Mouse (Mus musculus) stomach, embryonic 16.5 days (tissue): ENCODE results near the gene Inhbc. TPM values are rescaled to one million over a fixed set of nuclear protein-coding genes. Genes with fewer than 3 reads are reported as not detected.
A peak's percentile ranks its signal among the peaks of the same experiment; 100 is the strongest.

Experiments used
- ATAC-seq: fragments of 200-750 bp; cut with Nextera tagmentation; 2 replicates; pipeline ENCODE4 v1.8.0; 2017; ENCODE audit warnings: moderate number of reproducible peaks, moderate TSS enrichment; ENCODE audit not compliant: insufficient read depth, low FRiP score
- H3K27ac ChIP-seq: fragments of 300-500 bp; sonication (generic); 2 replicates; pipeline ENCODE4 v1.5.1; 2014; ENCODE audit warnings: low read length
- H3K27me3 ChIP-seq: fragments of 300-500 bp; sonication (generic); 2 replicates; pipeline ENCODE4 v1.6.1; 2014; ENCODE audit warnings: low read length, control low read depth, mixed read lengths; ENCODE audit not compliant: control insufficient read depth, insufficient read depth
- H3K36me3 ChIP-seq: fragments of 300-500 bp; sonication (generic); 2 replicates; pipeline ENCODE4 v1.6.1; 2014; ENCODE audit warnings: low read length; ENCODE audit not compliant: control insufficient read depth, insufficient read depth
- H3K4me1 ChIP-seq: fragments of 300-500 bp; sonication (generic); 2 replicates; pipeline ENCODE4 v1.6.1; 2014; ENCODE audit warnings: low read length, control low read depth, mixed read lengths; ENCODE audit not compliant: control insufficient read depth, insufficient read depth
- H3K4me2 ChIP-seq: fragments of 300-500 bp; sonication (generic); 2 replicates; pipeline ENCODE4 v1.6.1; 2014; ENCODE audit warnings: low read depth, low read length, mixed read lengths
- H3K4me3 ChIP-seq: fragments of 300-500 bp; sonication (generic); replicated peaks from 2 replicates; pipeline ENCODE4 v1.5.1; 2014; ENCODE audit warnings: mild to moderate bottlenecking, low read length
- H3K9ac ChIP-seq: fragments of 300-500 bp; sonication (generic); 2 replicates; pipeline ENCODE4 v1.6.1; 2014; ENCODE audit warnings: low read length
- H3K9me3 ChIP-seq: fragments of 300-500 bp; sonication (generic); replicated peaks from 2 replicates; pipeline ENCODE4 v1.6.1; 2016; ENCODE audit warnings: low read length, control low read depth; ENCODE audit not compliant: control insufficient read depth
- WGBS: fragments of 180-500 bp; shearing (Covaris S2); extraction: QIAGEN DNeasy Blood & Tissue Kit; methylation state at CpG from one replicate; pipeline ENCODE4 v1.1.7; 2014; 5-methylcytosine and 5-hydroxymethylcytosine counted together
- polyA plus RNA-seq: library from polyadenylated mRNA; unstranded; fragments of >200 nt; fragmentation: Nextera tagmentation; extraction: Ambion mirVana; gene quantifications from 2 replicates; pipeline ENCODE4 v1.2.1, GENCODE M21; 2015

Inhbc gene
- polyA plus RNA-seq, 1 experiment from 2014 or later, result 0.27 TPM

DNA sequence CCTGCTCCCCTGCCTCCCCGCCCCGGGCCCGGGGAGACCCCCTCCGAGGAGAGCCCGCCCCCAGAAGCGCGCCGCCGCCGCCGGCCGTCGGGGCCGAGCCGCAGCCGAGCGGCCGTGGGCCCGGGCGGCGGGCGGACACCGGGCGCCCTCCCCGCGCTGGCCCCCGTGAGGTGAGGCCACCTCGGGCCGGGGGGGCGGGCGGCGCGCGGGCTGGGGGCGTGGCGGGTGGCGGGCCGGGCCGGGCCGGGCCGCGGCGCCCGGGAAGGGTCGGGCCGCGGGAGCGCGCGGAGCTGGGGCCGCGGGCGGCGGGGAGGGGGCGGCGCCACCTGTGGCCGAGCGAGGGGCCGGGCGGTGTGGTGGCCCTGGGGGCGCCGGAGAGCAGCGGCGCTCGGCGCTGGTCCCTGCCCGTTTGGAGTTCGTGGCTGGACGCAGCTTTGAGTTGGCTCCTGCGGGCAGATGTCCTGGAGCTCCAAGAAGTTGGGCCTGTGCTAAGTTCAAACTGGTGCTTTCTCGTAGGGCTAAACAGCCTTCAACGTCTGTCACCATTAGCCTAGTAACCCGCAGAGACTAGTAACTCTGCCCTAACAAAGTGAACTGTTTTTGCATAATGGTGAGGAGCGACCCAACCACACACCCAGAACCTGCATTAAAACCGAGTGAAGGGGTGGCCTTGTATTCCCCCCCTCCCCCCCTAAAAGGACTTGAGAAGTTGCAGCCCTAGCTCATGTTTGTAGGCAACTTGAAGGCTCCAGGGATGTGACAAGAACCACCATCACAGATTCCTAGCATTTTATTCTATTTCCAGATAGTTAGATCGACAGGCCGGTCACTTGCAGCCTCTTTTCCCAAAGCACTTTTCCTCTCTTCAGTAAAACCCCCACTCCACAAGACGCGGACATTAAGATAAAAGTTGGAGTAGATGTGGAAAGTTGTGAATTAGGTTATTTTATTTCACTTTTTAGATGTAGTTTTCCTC, 10.8 kb upstream of the Inhbc start:
- Histone ChIP-seq H3K4me3 (peak overlapping the region; percentile 67), H3K27me3 (no peaks in the 10 kb centered on the region), H3K36me3 (no peaks in the 10 kb centered on the region), H3K9me3 (no peaks in the 10 kb centered on the region), H3K9ac (peak overlapping the region; percentile 95), H3K27ac (peak overlapping the region; percentile 91), H3K4me2 (peak overlapping the region; percentile 64), H3K4me1 (peaks cover 7% of the 10 kb centered on the region; the same call in 1 of the 2 replicates)
- 2% methylated on average over 44 of the region's 79 CpGs for WGBS
- peak; percentile 78 for ATAC-seq

DNA sequence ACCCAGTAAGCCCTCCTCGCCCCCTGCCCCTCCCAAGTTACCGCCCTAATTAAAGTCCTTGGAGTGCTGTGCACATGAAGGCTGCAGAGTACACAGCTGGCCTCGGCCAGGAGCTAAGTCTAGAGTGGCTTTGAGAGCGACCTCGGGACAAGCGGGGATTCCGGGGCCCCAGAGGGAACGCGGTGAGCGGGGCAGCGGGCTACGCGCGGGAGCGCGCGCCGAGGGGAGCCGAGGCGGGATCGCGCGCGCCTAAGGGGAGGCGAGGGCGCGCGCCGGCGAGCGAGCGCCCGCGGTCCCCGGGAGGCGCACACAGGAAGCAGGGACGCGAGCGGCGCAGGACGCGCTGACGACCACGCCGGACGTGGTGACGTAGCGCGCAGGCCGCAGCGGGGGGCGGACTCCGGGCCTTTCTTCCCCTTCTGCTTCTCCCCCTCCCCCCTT, 10.0 kb upstream of the Inhbc start, which contains the start of gene R3hdm2:
Gene R3hdm2 (plus strand): TSS at position 77 of the 441 bp plus-strand sequence.
- H3K9ac ChIP-seq, result peak within 1 kb of the TSS; percentile 95
- ATAC-seq, result peak; percentile 96
- no peaks in the 10 kb centered on the region for H3K9me3 ChIP-seq
- H3K4me3 ChIP-seq, result peak within 1 kb of the TSS; percentile 67
- no peaks in the 10 kb centered on the region for H3K27me3 ChIP-seq
- H3K27ac ChIP-seq, result peak within 1 kb of the TSS; percentile 91
- WGBS, result under 1% methylated on average over 43 of the region's 53 CpGs
- H3K4me1 ChIP-seq, result peaks cover 7% of the 10 kb centered on the region; the same call in 1 of the 2 replicates
- H3K4me2 ChIP-seq, result peak within 1 kb of the TSS; percentile 64
- H3K36me3 ChIP-seq, result no peaks in the 10 kb centered on the region

DNA sequence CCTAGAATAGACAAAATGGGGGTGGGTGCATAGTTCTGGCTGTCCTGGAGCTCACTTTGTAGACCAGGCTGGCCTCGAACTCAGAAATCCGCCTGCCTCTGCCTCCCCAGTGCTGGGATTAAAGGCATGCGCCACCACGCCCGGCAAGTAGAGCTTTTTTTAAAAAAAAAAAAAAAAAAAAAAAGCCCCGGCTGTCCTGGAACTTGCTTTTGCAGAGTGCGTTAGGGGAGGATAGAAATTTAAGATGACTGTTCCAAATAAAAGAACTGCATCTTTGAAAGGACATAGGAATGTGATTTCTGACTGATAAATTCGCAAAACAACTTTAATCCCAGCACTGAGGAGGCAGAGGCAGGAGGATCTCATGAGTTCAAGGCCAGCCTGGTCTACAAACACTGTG, 9.4 kb upstream of the Inhbc start:
- no peak for ATAC-seq
- H3K4me2 ChIP-seq, result peak overlapping the region; percentile 59
- WGBS, result 87% methylated on average over 8 of the region's 8 CpGs
- peaks cover 7% of the 10 kb centered on the region; the same call in 1 of the 2 replicates for H3K4me1 ChIP-seq
- H3K27ac ChIP-seq, result no peak overlapping the region; the same call in 1 of the 2 replicates
- H3K36me3 ChIP-seq, result no peaks in the 10 kb centered on the region
- peak overlapping the region; percentile 95 for H3K9ac ChIP-seq
- H3K27me3 ChIP-seq, result no peaks in the 10 kb centered on the region
- H3K4me3 ChIP-seq, result peak overlapping the region; percentile 67
- no peaks in the 10 kb centered on the region for H3K9me3 ChIP-seq

DNA sequence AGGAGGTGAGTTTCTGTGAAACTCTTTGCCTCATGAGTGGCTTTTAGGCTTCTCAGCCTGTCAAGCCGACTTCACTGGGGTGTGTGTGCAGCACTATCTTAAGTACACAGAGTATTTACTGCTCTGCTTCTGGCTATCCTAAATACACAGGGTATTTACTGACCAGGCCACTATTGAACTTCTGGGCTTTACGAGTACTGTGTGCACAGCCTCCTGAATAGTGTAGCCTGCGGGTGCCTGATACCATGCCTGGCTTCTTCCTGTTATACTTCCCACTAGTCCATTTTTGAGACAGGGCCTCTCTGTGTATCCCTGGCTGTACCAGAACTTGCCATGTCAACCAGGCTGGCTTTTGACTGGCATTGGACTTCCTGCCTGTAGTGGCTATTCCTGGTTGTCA, 7.5 kb upstream of the Inhbc start:
- H3K4me3 ChIP-seq, result no peak overlapping the region
- H3K27me3 ChIP-seq, result no peaks in the 10 kb centered on the region
- H3K4me2 ChIP-seq, result no peak overlapping the region
- WGBS, result 55% methylated on average over 3 of the region's 3 CpGs
- H3K9me3 ChIP-seq, result no peaks in the 10 kb centered on the region
- H3K4me1 ChIP-seq, result peaks cover 7% of the 10 kb centered on the region; the same call in 1 of the 2 replicates
- no peaks in the 10 kb centered on the region for H3K36me3 ChIP-seq
- H3K9ac ChIP-seq, result no peak overlapping the region
- peak; percentile 27; the same call in 1 of the 2 replicates for ATAC-seq
- H3K27ac ChIP-seq, result peak overlapping the region; percentile 18; the same call in 1 of the 2 replicates

DNA sequence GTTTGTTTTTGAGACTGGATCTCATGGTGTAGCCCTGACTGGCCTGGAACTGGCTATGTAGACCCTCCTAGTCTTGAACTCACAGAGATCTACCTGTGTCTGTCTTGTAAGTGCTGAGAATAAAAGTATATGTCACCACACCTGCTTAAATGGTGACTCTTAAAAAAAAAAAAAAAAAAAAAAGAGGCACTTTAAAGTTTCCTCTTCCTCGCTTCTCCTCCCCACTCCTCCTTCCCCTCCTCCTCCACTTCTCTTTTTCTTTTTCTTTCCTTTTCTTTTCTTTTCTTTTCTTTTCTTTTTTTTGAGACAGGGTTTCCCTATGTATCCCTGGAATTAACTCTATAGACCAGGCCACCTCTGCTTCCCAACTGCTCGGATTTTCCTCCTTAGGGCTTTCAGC, 792 bp upstream of the Inhbc start:
- no peaks in the 10 kb centered on the region for H3K27me3 ChIP-seq
- H3K4me2 ChIP-seq, result no peak overlapping the region
- no peak for ATAC-seq
- 82% methylated on average over 2 of the region's 2 CpGs for WGBS
- no peaks in the 10 kb centered on the region for H3K36me3 ChIP-seq
- H3K9ac ChIP-seq, result no peak overlapping the region
- H3K4me3 ChIP-seq, result no peak overlapping the region
- H3K4me1 ChIP-seq, result no peaks in the 10 kb centered on the region
- H3K9me3 ChIP-seq, result no peaks in the 10 kb centered on the region
- H3K27ac ChIP-seq, result no peak overlapping the region

DNA sequence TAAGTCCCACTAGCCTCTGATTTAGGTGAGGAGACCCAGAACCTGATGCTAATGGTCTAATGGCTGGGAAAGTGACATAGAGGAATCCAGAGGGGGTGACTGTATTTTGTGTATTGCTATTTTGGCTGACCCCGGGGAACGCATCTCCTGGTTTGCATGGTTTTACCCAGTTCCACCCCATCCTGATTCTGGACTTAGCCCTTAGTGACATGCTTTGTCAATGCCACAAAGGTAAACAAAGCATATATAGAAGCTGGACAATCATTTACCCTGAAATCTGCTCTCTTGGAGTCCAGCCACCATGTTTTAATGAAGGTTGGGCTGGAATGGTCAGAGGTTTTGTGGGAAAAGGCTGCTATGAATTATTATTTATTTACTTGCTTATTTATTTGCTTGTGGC, 2.0 kb downstream of the Inhbc start:
- no peaks in the 10 kb centered on the region for H3K36me3 ChIP-seq
- no peak overlapping the region for H3K4me3 ChIP-seq
- 48% methylated on average over 2 of the region's 2 CpGs for WGBS
- H3K4me2 ChIP-seq, result no peak overlapping the region
- H3K27me3 ChIP-seq, result no peaks in the 10 kb centered on the region
- no peaks in the 10 kb centered on the region for H3K9me3 ChIP-seq
- no peak overlapping the region for H3K27ac ChIP-seq
- no peak overlapping the region for H3K9ac ChIP-seq
- ATAC-seq, result no peak
- no peaks in the 10 kb centered on the region for H3K4me1 ChIP-seq

DNA sequence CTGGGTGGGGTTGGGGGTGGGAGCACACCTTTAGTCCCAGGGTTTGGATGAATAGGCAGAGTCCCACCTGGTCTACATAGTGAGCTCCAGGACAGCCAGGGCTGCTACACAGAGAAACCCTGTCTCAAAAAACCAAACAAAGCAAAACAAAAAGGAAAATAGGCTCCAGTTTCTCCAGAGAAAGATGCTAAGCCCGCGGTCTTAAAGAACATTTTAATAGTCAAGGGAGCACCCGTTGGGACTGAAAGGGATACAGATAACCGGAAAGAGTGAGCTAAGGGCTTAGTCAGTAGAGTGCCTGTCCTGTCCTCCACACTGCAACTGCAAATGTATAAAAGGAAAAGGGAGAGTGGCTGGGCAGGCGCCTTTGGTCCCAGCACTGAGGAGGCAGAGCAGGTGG, 3.1 kb downstream of the Inhbc start:
- ATAC-seq, result no peak
- Histone ChIP-seq H3K4me2 (no peak overlapping the region), H3K4me3 (no peak overlapping the region), H3K27me3 (no peaks in the 10 kb centered on the region), H3K4me1 (no peaks in the 10 kb centered on the region), H3K9ac (no peak overlapping the region), H3K36me3 (no peaks in the 10 kb centered on the region), H3K27ac (no peak overlapping the region), H3K9me3 (no peaks in the 10 kb centered on the region)
- WGBS, result 71% methylated on average over 5 of the region's 5 CpGs

DNA sequence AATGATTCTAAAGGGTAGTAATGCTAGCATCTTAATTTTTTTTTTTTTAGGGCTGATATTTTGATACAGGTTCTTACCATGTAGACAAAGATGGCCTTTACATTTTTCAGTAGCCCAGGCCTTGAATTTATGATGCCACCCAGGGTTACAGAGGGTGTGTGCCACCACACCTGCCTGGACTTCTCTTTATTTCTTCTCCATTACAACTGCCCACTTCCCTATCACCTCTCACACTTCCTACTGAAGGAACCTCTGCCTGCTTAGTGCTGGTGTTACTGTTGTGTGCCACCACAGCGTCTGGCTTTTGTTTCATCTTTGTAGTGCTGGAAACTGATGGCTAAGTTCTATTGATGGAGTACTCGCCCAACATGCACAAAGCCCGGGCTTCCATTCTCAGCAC, 9.5 kb downstream of the Inhbc start:
- no peak overlapping the region for H3K9ac ChIP-seq

DNA sequence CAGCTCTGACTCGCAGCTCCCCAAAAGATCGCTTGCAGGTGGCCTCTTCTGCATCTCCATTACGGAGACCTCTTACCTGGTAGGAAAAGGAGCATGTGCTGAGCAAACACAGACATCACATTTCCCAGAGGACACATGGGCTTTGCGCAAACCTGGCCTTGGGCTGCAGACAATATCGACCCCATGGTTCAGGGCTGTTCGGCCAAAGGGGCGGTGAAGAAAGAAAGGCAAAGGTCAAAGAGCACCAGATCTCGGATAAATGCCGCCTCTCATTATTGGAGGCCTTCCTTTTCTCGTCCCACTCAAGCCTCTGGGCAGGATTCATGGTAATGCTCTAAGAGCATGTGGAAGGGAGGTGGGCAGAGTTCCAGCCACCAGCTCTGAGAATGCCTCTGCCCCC, 14.9 kb downstream of the Inhbc start:
- peaks cover 5% of the 10 kb centered on the region; the same call in 1 of the 2 replicates for H3K4me1 ChIP-seq
- no peaks in the 10 kb centered on the region for H3K27me3 ChIP-seq
- no peaks in the 10 kb centered on the region for H3K9me3 ChIP-seq
- H3K27ac ChIP-seq, result no peak overlapping the region
- H3K36me3 ChIP-seq, result no peaks in the 10 kb centered on the region
- no peak overlapping the region for H3K4me2 ChIP-seq
- no peak for ATAC-seq
- WGBS, result 57% methylated on average over 10 of the region's 10 CpGs
- H3K9ac ChIP-seq, result no peak overlapping the region
- H3K4me3 ChIP-seq, result no peak overlapping the region

More for the DNA sequence above, 9.5 kb downstream of the Inhbc start:
- no peaks in the 10 kb centered on the region for H3K9me3 ChIP-seq
- no peaks in the 10 kb centered on the region for H3K36me3 ChIP-seq
- H3K4me1 ChIP-seq, result no peaks in the 10 kb centered on the region
- no peak overlapping the region for H3K4me3 ChIP-seq
- WGBS, result 80% methylated on average over 3 of the region's 3 CpGs
- no peak for ATAC-seq
- H3K27me3 ChIP-seq, result no peaks in the 10 kb centered on the region
- no peak overlapping the region for H3K4me2 ChIP-seq
- H3K27ac ChIP-seq, result no peak overlapping the region
